Mouse (Mus musculus) limb, embryonic 14.5 days (tissue): ENCODE results near the gene Ly6g6e. TPM values are rescaled to one million over a fixed set of nuclear protein-coding genes. Genes with fewer than 3 reads are reported as not detected.

Source experiments
- ATAC-seq: fragments of 200-750 bp; cut with Nextera tagmentation; 2 replicates; pipeline ENCODE4 v1.8.0; 2017; ENCODE audit warnings: low read depth, moderate number of reproducible peaks, moderate TSS enrichment; ENCODE audit not compliant: low FRiP score
- DNase-seq: peaks from one replicate; pipeline ENCODE4 v3.0.0-alpha.2; 2015; ENCODE audit warnings: low spot score
- H3K27ac ChIP-seq: fragments of 300-500 bp; sonication (generic); replicated peaks from 2 replicates; pipeline ENCODE4 v1.5.1; 2014; ENCODE audit warnings: low read depth, mild to moderate bottlenecking, low read length, moderate library complexity, mixed read lengths
- H3K27me3 ChIP-seq: fragments of 300-500 bp; sonication (generic); 2 replicates; pipeline ENCODE4 v1.6.1; 2014; ENCODE audit warnings: low read length, mixed read lengths; ENCODE audit not compliant: control insufficient read depth, insufficient read depth
- H3K36me3 ChIP-seq: fragments of 300-500 bp; sonication (generic); 2 replicates; pipeline ENCODE4 v1.6.1; 2014; ENCODE audit warnings: mild to moderate bottlenecking, low read length, moderate library complexity, mixed read lengths; ENCODE audit not compliant: control insufficient read depth, insufficient read depth
- H3K4me1 ChIP-seq: fragments of 300-500 bp; sonication (generic); 2 replicates; pipeline ENCODE4 v1.6.1; 2014; ENCODE audit warnings: antibody characterized with exemption, low read length, mixed read lengths; ENCODE audit not compliant: control insufficient read depth, insufficient read depth
- H3K4me2 ChIP-seq: fragments of 300-500 bp; sonication (generic); replicated peaks from 2 replicates; pipeline ENCODE4 v1.6.1; 2014; ENCODE audit warnings: low read depth, mild to moderate bottlenecking, low read length, moderate library complexity; ENCODE audit not compliant: severe bottlenecking
- H3K4me3 ChIP-seq: fragments of 300-500 bp; sonication (generic); replicated peaks from 2 replicates; pipeline ENCODE4 v1.5.1; 2014; ENCODE audit warnings: low read length
- H3K9ac ChIP-seq: fragments of 300-500 bp; sonication (generic); 2 replicates; pipeline ENCODE4 v1.6.1; 2014; ENCODE audit warnings: mild to moderate bottlenecking, low read depth, low read length, moderate library complexity; ENCODE audit not compliant: severe bottlenecking
- H3K9me3 ChIP-seq: fragments of 300-500 bp; sonication (generic); 2 replicates; pipeline ENCODE4 v1.6.1; 2016; ENCODE audit warnings: low read length; ENCODE audit not compliant: control insufficient read depth
- POLR2A ChIP-seq: fragments of 200-500 bp; IDR thresholded peaks from 2 replicates; pipeline ENCODE4 v1.8.0; 2012; ENCODE audit warnings: inconsistent platforms, mild to moderate bottlenecking, moderate library complexity, borderline replicate concordance; ENCODE audit not compliant: insufficient read depth, insufficient read length; ENCODE audit errors: extremely low read depth
- WGBS: fragments of 180-500 bp; shearing (Covaris S2); extraction: QIAGEN DNeasy Blood & Tissue Kit; methylation state at CpG from one replicate; pipeline ENCODE4 v1.1.7; 2014; 5-methylcytosine and 5-hydroxymethylcytosine counted together
- polyA plus RNA-seq, 2 experiments: library from polyadenylated mRNA; depleted of rRNA in 1 of 2; stranded (reverse) in 1 of 2; unstranded in 1 of 2; fragments of >200 nt; fragmentation: Nextera tagmentation in 1 of 2; extraction: Ambion mirVana in 1 of 2; gene quantifications; 2 replicates each; pipeline versions ENCODE4 v1.2.1 to v1.2.3; 2012 to 2014

The Ly6g6e gene
- polyA plus RNA-seq, 2 experiments: 14.8 to 28.4 TPM

GRCm38 (mm10) chr17:35102299-35102698 lies 25.6 kb downstream of the Ly6g6e start:
- Histone ChIP-seq H3K4me2 (no peak overlapping the region), H3K4me1 (0 out of 2 replicates have a peak, but pooled peaks cover 2% of the 10 kb centered on the region), H3K9me3 (no peaks in the 10 kb centered on the region), H3K36me3 (peaks cover 66% of the 10 kb centered on the region), H3K9ac (no peak overlapping the region), H3K27me3 (no peaks in the 10 kb centered on the region), H3K4me3 (no peak overlapping the region), H3K27ac (no peak overlapping the region)
- ATAC-seq (peak; percentile 30), DNase-seq (no peak)
- no peak for TF ChIP-seq POLR2A
- WGBS: 70% methylated on average over 7 of the region's 8 CpGs

DNA sequence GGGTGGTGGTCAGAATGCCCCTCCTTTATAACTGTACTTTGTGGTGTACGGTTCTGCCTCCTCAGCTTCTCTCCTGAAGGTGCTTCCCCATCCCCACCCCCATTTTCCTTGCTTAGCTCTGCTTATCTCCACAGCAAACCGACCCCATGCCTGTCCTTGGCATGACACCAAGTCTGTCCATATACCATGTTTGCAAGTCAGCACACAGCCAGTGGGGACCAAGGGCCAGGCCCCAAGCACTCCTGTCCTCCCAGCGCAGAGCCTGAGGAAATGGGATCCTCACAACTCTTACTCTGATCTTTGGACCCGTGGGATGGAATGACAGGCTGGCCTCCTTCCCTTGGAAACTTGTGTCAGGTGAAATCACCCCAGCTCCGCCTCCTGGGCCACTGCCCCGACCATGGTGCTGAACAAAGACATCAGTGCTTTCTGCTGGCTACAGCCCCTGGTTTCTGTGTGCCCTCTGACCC lies 26.6 kb downstream of the Ly6g6e start:
- H3K4me3 ChIP-seq: no peak overlapping the region
- DNase-seq (no peak), ATAC-seq (no peak)
- H3K4me2 ChIP-seq: no peak overlapping the region
- peaks cover 58% of the 10 kb centered on the region for H3K36me3 ChIP-seq
- no peak for TF ChIP-seq POLR2A
- H3K9me3 ChIP-seq: no peaks in the 10 kb centered on the region
- H3K9ac ChIP-seq: no peak overlapping the region
- no peak overlapping the region for H3K27ac ChIP-seq
- H3K27me3 ChIP-seq: no peaks in the 10 kb centered on the region
- 67% methylated on average over 6 of the region's 6 CpGs for WGBS
- H3K4me1 ChIP-seq: 0 out of 2 replicates have a peak, but pooled peaks cover 2% of the 10 kb centered on the region

- Histone ChIP-seq H3K27ac (no peak overlapping the region), H3K4me2 (no peak overlapping the region), H3K9me3 (no peaks in the 10 kb centered on the region), H3K4me1 (0 out of 2 replicates have a peak, but pooled peaks cover 2% of the 10 kb centered on the region), H3K27me3 (no peaks in the 10 kb centered on the region), H3K36me3 (peaks cover 49% of the 10 kb centered on the region), H3K4me3 (no peak overlapping the region), H3K9ac (no peak overlapping the region)
- 90% methylated on average over 7 of the region's 7 CpGs for WGBS
- no peak for TF ChIP-seq POLR2A
- DNase-seq: no peak
- ATAC-seq: no peak
Observed at GRCm38 (mm10) chr17:35104079-35104478, 27.4 kb downstream of the Ly6g6e start.

DNA sequence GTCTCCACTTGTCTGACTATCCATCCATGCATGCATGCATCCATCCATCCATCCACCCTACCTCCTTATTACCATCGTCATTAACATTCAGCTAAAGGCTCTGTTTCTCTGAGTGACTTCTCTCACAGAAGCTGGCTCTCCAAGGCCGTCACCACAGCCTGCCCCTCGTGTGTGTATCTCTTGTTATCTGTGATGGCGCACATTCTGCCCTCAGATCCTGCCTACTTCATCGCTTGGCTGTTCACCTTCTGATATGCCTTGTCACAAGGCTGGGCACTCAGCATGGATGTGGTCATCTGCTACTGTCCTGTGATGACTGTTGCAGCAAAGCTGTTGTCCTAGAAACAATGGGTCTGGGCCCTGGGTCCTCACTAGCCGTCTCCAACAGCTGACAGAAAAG lies 28.1 kb downstream of the Ly6g6e start:
- H3K27me3 ChIP-seq: no peaks in the 10 kb centered on the region
- H3K9ac ChIP-seq: no peak overlapping the region
- 85% methylated on average over 6 of the region's 6 CpGs for WGBS
- no peak overlapping the region for H3K4me3 ChIP-seq
- no peak for ATAC-seq
- DNase-seq: no peak
- TF ChIP-seq POLR2A: no peak
- no peaks in the 10 kb centered on the region for H3K9me3 ChIP-seq
- 0 out of 2 replicates have a peak, but pooled peaks cover 2% of the 10 kb centered on the region for H3K4me1 ChIP-seq
- H3K27ac ChIP-seq: no peak overlapping the region
- H3K36me3 ChIP-seq: peaks cover 43% of the 10 kb centered on the region
- H3K4me2 ChIP-seq: no peak overlapping the region

DNA sequence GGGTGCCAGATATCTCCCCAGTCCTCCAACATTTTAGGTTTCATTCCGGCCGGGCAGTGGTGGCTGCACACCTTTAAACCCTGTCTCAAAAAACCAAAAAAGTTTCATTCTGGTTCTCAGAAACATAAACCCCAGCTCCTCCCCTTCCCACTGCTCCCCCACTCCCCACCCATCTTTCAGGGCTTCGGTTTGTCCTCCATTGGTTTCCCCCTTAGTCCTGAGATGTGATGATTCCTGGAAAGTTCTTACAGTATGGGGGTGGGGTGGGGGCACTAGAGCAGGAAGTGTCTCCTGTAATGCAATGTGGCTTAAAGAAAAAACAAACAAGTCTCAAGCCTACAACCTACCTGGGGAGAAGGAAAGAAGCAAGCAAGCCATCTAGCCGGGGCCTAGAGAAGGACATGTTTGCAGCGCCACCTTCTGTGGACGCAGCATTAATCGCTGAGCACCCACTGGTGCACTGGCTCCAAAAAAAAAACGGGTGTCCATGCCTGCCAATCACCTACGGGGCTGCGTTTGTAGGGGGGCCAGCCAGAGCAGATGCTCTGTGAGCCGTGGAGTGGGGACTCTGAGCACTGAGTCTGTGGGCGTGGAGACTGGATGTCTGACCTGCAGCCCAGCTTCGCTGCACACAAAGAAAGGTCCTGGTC lies 29.2 kb downstream of the Ly6g6e start:
- Histone ChIP-seq H3K4me3 (no peak overlapping the region), H3K4me1 (0 out of 2 replicates have a peak, but pooled peaks cover 2% of the 10 kb centered on the region)
- no peak for TF ChIP-seq POLR2A

More for the DNA sequence above, 29.2 kb downstream of the Ly6g6e start:
- WGBS: 31% methylated on average over 13 of the region's 13 CpGs
- peaks cover 32% of the 10 kb centered on the region for H3K36me3 ChIP-seq
- no peak overlapping the region for H3K27ac ChIP-seq
- H3K27me3 ChIP-seq: no peaks in the 10 kb centered on the region
- DNase-seq (peak; percentile 33), ATAC-seq (peak; percentile 28; the same call in 1 of the 2 replicates)
- H3K9me3 ChIP-seq: no peaks in the 10 kb centered on the region
- H3K4me2 ChIP-seq: no peak overlapping the region
- H3K9ac ChIP-seq: peak overlapping the region; percentile 25; the same call in 1 of the 2 replicates
